Mouse (Mus musculus) heart, postnatal 0 days (tissue): ENCODE results near the gene Gm10354. TPM values are rescaled to one million over a fixed set of nuclear protein-coding genes. Genes with fewer than 3 reads are reported as not detected.
"Not testable (repeated sequence)": the region's sequence is repeated elsewhere in the genome, so short reads cannot be mapped to it uniquely, and the experiment has no call there.

Experiments used
- ATAC-seq: fragments of 200-750 bp; cut with Nextera tagmentation; 2 replicates; pipeline ENCODE4 v1.8.0; 2017; ENCODE audit warnings: low read depth, moderate number of reproducible peaks, moderate library complexity; ENCODE audit not compliant: insufficient read depth
- DNase-seq: peaks from one replicate; pipeline ENCODE4 v3.0.0-alpha.2; 2016; ENCODE audit warnings: low spot score
- H3K27ac ChIP-seq: fragments of 300-500 bp; sonication (generic); 2 replicates; pipeline ENCODE4 v1.5.1; 2014; ENCODE audit warnings: low read depth, mild to moderate bottlenecking
- H3K27me3 ChIP-seq: fragments of 300-500 bp; sonication (generic); 2 replicates; pipeline ENCODE4 v1.6.1; 2014; ENCODE audit warnings: low read length, mixed read lengths; ENCODE audit not compliant: control insufficient read depth, insufficient read depth
- H3K36me3 ChIP-seq: fragments of 300-500 bp; sonication (generic); replicated peaks from 2 replicates; pipeline ENCODE4 v1.6.1; 2014; ENCODE audit warnings: low read length, mixed read lengths; ENCODE audit not compliant: control insufficient read depth, insufficient read depth
- H3K4me1 ChIP-seq: fragments of 300-500 bp; sonication (generic); 2 replicates; pipeline ENCODE4 v1.6.1; 2014; ENCODE audit warnings: antibody characterized with exemption; ENCODE audit not compliant: control insufficient read depth, insufficient read depth
- H3K4me2 ChIP-seq: fragments of 300-500 bp; sonication (generic); 2 replicates; pipeline ENCODE4 v1.6.1; 2014; ENCODE audit warnings: low read depth, mild to moderate bottlenecking, low read length, moderate library complexity
- H3K4me3 ChIP-seq: fragments of 300-500 bp; sonication (generic); 2 replicates; pipeline ENCODE4 v1.5.1; 2014; ENCODE audit warnings: low read depth, low read length
- H3K9ac ChIP-seq: fragments of 300-500 bp; sonication (generic); replicated peaks from 2 replicates; pipeline ENCODE4 v1.6.1; 2014; ENCODE audit warnings: low read depth, low read length, mixed read lengths
- H3K9me3 ChIP-seq: fragments of 300-500 bp; sonication (generic); replicated peaks from 2 replicates; pipeline ENCODE4 v1.6.1; 2016; ENCODE audit warnings: low read length; ENCODE audit not compliant: control insufficient read depth
- WGBS: fragments of 180-500 bp; shearing (Covaris S2); extraction: QIAGEN DNeasy Blood & Tissue Kit; methylation state at CpG from one replicate; pipeline ENCODE4 v1.1.7; 2014; 5-methylcytosine and 5-hydroxymethylcytosine counted together
- polyA plus RNA-seq: library from polyadenylated mRNA; unstranded; fragments of >200 nt; fragmentation: Nextera tagmentation; extraction: Ambion mirVana; gene quantifications from 2 replicates; pipeline ENCODE4 v1.2.1, GENCODE M21; 2015
- total RNA-seq: library from RNA; depleted of rRNA; stranded (reverse); fragments of >200 nt; gene quantifications from 2 replicates; pipeline ENCODE4 v1.2.3, GENCODE M21; 2014; ENCODE audit warnings: low replicate concordance

Gene Gm10354
- total and polyA plus RNA-seq, 2 experiments from 2014 or later: not detected

DNA sequence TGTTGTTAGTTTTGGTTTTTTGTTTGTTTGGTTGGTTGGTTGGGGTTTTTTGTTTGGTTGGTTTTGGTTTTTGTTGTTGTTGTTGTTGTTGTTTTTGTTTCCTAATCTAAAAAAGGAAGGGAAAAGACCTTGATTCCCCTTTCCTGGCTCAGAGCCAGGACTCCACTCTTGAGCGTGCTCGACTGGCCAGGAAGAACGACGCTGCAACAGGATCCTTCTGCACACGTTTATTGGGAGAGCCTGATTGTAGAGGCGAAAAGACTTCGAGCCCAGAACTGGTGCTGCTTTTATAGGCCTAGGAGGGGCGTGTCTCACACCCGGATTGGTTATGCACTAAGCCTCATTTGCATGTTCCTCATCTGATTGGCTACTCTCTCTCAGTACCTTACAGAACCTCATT, 19.3 kb upstream of the Gm10354 start:
- ATAC-seq, H3K36me3 ChIP-seq, H3K27ac ChIP-seq, H3K9ac ChIP-seq, H3K4me1 ChIP-seq, DNase-seq, H3K27me3 ChIP-seq, H3K4me3 ChIP-seq, H3K4me2 ChIP-seq: not testable (repeated sequence)
- 73% methylated on average over 9 of the region's 9 CpGs for WGBS
- peaks cover 12% of the 10 kb centered on the region; the same call in 1 of the 2 replicates for H3K9me3 ChIP-seq

DNA sequence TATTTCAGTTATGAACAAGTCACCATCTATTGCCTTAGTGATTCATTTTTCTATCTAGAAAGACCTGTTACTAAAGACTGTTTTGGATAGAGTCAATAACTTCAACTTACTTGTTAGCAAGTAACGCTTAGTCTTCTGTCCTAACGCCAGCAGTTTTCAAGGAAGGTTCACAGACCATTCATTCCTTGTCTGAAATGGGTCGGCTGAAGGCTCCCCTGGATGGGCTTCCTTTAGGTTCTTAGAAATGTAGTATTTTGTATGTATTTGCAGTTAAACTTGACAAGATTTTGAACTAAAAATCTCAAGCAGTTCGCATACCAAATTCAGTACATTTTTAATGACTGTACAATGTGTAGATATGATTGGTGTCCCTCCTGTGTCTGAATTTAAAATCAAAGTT, 18.8 kb upstream of the Gm10354 start:
- not testable (repeated sequence) for H3K36me3 ChIP-seq, H3K27me3 ChIP-seq, ATAC-seq, H3K4me2 ChIP-seq, H3K9ac ChIP-seq, H3K27ac ChIP-seq, H3K4me1 ChIP-seq, H3K9me3 ChIP-seq, H3K4me3 ChIP-seq, DNase-seq
- WGBS: 74% methylated on average over 4 of the region's 4 CpGs

DNA sequence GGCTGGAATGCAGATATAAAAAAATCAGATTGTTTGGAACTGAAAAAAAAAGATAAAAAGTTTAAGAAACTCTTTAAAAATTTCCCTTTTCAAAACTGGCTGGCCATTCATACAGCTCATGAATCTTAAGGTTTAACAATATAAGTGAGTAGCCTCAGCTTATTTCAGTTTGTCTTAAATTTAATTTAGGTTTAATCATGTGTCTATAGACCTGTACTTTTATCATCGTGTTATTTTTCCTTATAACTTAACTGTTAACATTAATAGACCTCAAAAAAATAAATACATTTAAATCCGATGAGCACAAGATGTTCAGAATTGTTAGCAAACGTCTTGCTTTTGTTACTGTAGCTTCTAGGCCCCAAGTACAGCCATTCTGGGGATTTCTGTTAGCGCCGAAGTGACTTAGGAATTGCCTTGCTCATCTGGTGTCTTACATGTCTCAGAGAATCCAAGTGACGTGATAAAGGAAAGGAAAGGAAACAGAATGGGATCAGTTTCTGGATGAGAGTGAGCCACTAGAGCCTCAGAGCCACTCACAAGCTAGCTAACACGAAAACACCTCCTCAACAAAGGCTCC, 18.0 kb upstream of the Gm10354 start:
- ATAC-seq, H3K9ac ChIP-seq, H3K4me2 ChIP-seq, H3K27ac ChIP-seq, H3K9me3 ChIP-seq, H3K27me3 ChIP-seq, H3K4me1 ChIP-seq, H3K4me3 ChIP-seq, H3K36me3 ChIP-seq, DNase-seq: not testable (repeated sequence)
- 59% methylated on average over 6 of the region's 7 CpGs for WGBS

DNA sequence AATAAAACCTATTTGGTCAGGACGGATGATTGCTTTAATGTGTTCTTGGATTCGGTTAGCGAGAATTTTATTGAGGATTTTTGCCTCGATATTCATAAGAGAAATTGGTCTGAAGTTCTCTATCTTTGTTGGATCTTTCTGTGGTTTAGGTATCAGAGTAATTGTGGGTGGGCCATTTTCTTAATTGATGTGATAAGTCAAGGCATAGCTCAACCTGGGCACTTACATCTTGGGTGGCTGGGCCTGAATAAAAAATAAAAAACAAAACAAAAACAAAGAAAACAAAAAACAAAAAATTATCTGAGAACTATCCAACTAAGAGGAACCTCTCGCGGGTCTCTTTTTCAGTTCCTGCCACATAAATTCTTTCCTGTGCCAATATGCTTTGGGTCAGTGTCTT, 15.4 kb upstream of the Gm10354 start:
- H3K9me3 ChIP-seq, H3K27me3 ChIP-seq, DNase-seq, H3K27ac ChIP-seq, H3K36me3 ChIP-seq, H3K9ac ChIP-seq, H3K4me1 ChIP-seq, H3K4me2 ChIP-seq, H3K4me3 ChIP-seq: not testable (repeated sequence)
- peak; percentile 49; the same call in 1 of the 2 replicates for ATAC-seq
- WGBS: 80% methylated on average over 6 of the region's 6 CpGs

DNA sequence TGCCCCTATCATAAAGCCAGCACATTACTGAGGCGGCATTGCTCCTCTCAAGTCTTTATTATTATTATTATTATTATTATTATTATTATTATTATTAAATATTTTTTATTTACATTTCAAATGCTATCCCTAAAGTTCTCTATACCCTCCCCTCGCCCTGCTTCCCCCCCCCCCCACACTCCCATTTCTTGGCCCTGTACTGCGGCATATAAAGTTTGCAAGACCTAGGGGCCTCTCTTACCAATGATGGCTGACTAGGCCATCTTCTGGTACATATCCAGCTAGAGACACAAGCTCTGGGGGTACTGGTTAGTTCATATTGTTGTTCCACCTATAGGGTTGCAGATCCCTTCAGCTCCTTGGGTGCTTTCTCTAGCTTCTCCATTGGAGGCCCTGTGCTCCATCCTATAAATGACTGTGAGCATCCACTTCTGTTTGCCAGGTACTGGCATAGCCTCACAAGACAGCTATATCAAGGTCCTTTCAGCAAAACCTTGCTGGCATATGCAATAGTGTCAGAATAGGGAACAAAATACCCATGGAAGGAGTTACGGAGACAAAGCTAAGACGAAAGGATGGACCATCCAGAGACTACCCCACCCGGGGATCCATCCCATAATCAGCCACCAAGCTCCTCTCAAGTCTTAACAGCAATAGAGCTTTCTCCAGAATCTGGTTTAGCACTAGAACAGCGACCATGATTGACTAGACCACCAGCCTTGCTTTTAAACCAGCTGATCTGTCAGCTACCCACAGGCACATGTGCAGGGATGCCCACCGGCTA, 11.8 kb upstream of the Gm10354 start:
- not testable (repeated sequence) for H3K9me3 ChIP-seq, H3K4me1 ChIP-seq, H3K27me3 ChIP-seq, H3K36me3 ChIP-seq, H3K4me3 ChIP-seq, DNase-seq, H3K9ac ChIP-seq, H3K4me2 ChIP-seq, ATAC-seq, H3K27ac ChIP-seq
- WGBS: 63% methylated on average over 7 of the region's 8 CpGs

DNA sequence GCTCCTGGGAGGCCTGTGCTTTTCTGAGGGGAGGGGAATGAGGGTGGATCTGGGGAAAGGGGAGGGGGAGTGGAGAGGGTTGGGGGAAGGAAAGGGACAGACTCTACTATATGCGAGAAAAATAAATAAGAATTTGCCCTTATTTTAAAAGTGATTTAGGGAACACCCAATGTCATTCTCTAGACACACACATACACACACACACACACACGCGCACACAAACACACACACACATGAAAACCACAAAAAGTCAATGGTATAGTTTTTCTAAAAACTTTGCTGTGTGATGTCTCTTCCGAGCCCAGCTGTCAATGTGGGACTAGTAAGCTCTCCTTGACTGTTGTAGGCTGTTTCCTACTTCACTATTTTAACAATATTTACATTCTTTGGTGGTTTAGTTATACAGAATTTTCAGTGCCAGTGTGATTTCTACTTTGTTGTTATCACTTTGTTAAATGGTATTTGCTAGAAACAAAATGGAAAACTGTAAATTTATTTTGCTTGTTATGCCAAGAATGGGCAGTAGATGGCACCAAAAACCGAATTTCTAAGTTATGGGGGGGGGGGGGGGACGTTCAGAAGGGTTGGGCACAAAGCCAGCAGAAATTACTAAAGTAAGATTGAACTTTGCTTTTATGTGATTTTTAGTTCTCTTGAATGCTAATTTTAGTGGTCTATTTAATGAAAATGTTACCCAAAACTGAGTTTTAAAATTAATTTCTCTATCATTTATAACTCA, 8.1 kb upstream of the Gm10354 start:
- H3K27me3 ChIP-seq, ATAC-seq: not testable (repeated sequence)
- WGBS: 36% methylated on average over 5 of the region's 6 CpGs

DNA sequence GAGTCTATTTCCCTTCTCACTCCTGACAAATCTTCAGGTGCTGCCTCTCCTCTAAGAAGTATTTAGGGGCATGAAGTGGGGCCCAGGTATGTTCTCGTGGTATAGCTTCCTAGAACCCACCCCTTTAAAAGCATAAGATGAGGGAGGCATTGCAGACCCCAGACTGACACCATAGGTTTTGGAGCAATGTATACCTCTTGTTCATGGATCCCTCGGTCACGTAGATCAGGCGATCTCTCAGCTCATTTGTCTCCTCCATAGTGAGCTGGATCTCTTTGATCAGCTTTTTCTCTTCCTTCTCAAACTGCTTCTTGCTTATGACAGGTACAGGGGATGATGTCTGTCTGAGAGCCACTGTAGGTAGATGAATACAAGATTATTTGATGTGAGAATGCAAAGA, 1.4 kb downstream of the Gm10354 start:
- not testable (repeated sequence) for H3K9me3 ChIP-seq, H3K4me1 ChIP-seq, ATAC-seq, DNase-seq, H3K36me3 ChIP-seq, H3K27ac ChIP-seq, H3K4me3 ChIP-seq, H3K4me2 ChIP-seq, H3K27me3 ChIP-seq, H3K9ac ChIP-seq
- 62% methylated on average over 4 of the region's 4 CpGs for WGBS

More for the DNA sequence above, 8.1 kb upstream of the Gm10354 start:
- DNase-seq, H3K4me2 ChIP-seq, H3K36me3 ChIP-seq, H3K4me1 ChIP-seq, H3K27ac ChIP-seq, H3K9me3 ChIP-seq, H3K4me3 ChIP-seq, H3K9ac ChIP-seq: not testable (repeated sequence)

DNA sequence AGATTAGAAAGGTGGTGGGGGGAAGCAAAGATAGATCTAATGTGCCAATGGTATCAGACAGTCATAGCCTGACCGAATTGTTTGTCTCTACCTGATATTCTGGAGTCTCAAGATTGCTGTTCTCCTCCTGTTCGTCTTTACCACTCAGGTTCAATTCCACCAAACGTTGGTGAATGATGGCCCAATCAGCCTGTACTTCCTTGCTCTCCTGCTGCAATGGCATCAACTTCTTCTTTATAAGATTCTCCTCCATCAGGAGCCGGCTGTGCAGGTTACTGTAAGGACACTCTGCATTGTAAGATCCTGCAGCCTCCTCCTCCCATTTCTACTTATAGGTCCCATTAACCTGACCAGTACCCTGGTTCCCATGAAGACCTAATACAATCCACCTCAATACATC, 3.4 kb downstream of the Gm10354 start:
- DNase-seq, H3K4me3 ChIP-seq: not testable (repeated sequence)
- WGBS: 55% methylated on average over 3 of the region's 4 CpGs

More for the DNA sequence above, 3.4 kb downstream of the Gm10354 start:
- ATAC-seq, H3K36me3 ChIP-seq, H3K9ac ChIP-seq, H3K27me3 ChIP-seq, H3K4me1 ChIP-seq, H3K4me2 ChIP-seq, H3K27ac ChIP-seq: not testable (repeated sequence)
- H3K9me3 ChIP-seq: peaks cover 13% of the 10 kb centered on the region
